Mouse (Mus musculus) stomach, embryonic 14.5 days (tissue): Measurements from ENCODE around the gene Ascl5. TPM values are rescaled to one million over a fixed set of nuclear protein-coding genes. Genes with fewer than 3 reads are reported as not detected.

Source experiments
- ATAC-seq: fragments of 200-750 bp; cut with Nextera tagmentation; 2 replicates; pipeline ENCODE4 v1.8.0; 2017; ENCODE audit warnings: low read depth, moderate TSS enrichment; ENCODE audit not compliant: insufficient number of reproducible peaks, insufficient read depth, low FRiP score
- H3K27ac ChIP-seq: fragments of 300-500 bp; sonication (generic); 2 replicates; pipeline ENCODE4 v1.5.1; 2014; ENCODE audit warnings: mild to moderate bottlenecking, low read length, moderate library complexity, mixed read lengths
- H3K27me3 ChIP-seq: fragments of 300-500 bp; sonication (generic); 2 replicates; pipeline ENCODE4 v1.6.1; 2014; ENCODE audit warnings: low read length, control low read depth, mixed read lengths; ENCODE audit not compliant: control insufficient read depth, insufficient read depth
- H3K36me3 ChIP-seq: fragments of 300-500 bp; sonication (generic); 2 replicates; pipeline ENCODE4 v1.6.1; 2014; ENCODE audit warnings: mild to moderate bottlenecking, control low read depth, low read length, moderate library complexity, mixed read lengths; ENCODE audit not compliant: control insufficient read depth, insufficient read depth
- H3K4me1 ChIP-seq: fragments of 300-500 bp; sonication (generic); 2 replicates; pipeline ENCODE4 v1.6.1; 2014; ENCODE audit warnings: low read length, control low read depth, mixed read lengths; ENCODE audit not compliant: control insufficient read depth, insufficient read depth
- H3K4me2 ChIP-seq: fragments of 300-500 bp; sonication (generic); replicated peaks from 2 replicates; pipeline ENCODE4 v1.6.1; 2014; ENCODE audit warnings: low read depth, low read length, control low read depth
- H3K4me3 ChIP-seq: fragments of 300-500 bp; sonication (generic); 2 replicates; pipeline ENCODE4 v1.5.1; 2014; ENCODE audit warnings: low read depth, low read length, control low read depth
- H3K9ac ChIP-seq: fragments of 300-500 bp; sonication (generic); replicated peaks from 2 replicates; pipeline ENCODE4 v1.6.1; 2014; ENCODE audit warnings: low read depth, mild to moderate bottlenecking, control low read depth, low read length, moderate library complexity, mixed read lengths
- H3K9me3 ChIP-seq: fragments of 300-500 bp; sonication (generic); 2 replicates; pipeline ENCODE4 v1.6.1; 2016; ENCODE audit warnings: low read depth, low read length, control low read depth; ENCODE audit not compliant: control insufficient read depth
- WGBS: fragments of 180-500 bp; shearing (Covaris S2); extraction: QIAGEN DNeasy Blood & Tissue Kit; methylation state at CpG from one replicate; pipeline ENCODE4 v1.1.7; 2014; 5-methylcytosine and 5-hydroxymethylcytosine counted together
- polyA plus RNA-seq: library from polyadenylated mRNA; unstranded; fragments of >200 nt; fragmentation: Nextera tagmentation; extraction: Ambion mirVana; gene quantifications from 2 replicates; pipeline ENCODE4 v1.2.1, GENCODE M21; 2014

Ascl5 gene
- polyA plus RNA-seq, result 0.97 and 1.2 TPM in 2 replicates

GRCm38 (mm10) chr1:136050312-136051012 is at the start of gene Ascl5:
Ascl5 (plus strand) TSS chr1:136050804.
- no peaks in the 10 kb centered on the region for H3K36me3 ChIP-seq
- H3K4me3 ChIP-seq, result peak within 1 kb of the TSS; percentile 29
- H3K4me2 ChIP-seq, result peak within 1 kb of the TSS; percentile 42
- H3K27me3 ChIP-seq, result peaks cover 15% of the 10 kb centered on the region
- WGBS, result 23% methylated on average over 29 of the region's 29 CpGs
- peaks cover 12% of the 10 kb centered on the region; the same call in 1 of the 2 replicates for H3K4me1 ChIP-seq
- H3K9ac ChIP-seq, result no peak within 1 kb of the TSS
- ATAC-seq, result 0 out of 2 replicates have a peak, but pooled peaks have one; percentile 1
- H3K27ac ChIP-seq, result no peak within 1 kb of the TSS
- no peaks in the 10 kb centered on the region for H3K9me3 ChIP-seq

- Histone ChIP-seq H3K27me3 (no peaks in the 10 kb centered on the region), H3K4me3 (no peak overlapping the region), H3K36me3 (no peaks in the 10 kb centered on the region), H3K9ac (no peak overlapping the region), H3K27ac (no peak overlapping the region), H3K9me3 (no peaks in the 10 kb centered on the region), H3K4me1 (no peaks in the 10 kb centered on the region), H3K4me2 (no peak overlapping the region)
- WGBS, result 82% methylated on average over 2 of the region's 2 CpGs
- ATAC-seq, result no peak
These were observed 49.2 kb upstream of the Ascl5 start for GRCm38 (mm10) chr1:136001438-136001837.

GRCm38 (mm10) chr1:136006292-136006748 is 44.3 kb upstream of the Ascl5 start, which contains the start of gene Igfn1:
Igfn1 (minus strand) TSS chr1:136006342.
- peak within 1 kb of the TSS; percentile 67; the same call in 1 of the 2 replicates for H3K4me2 ChIP-seq
- no peak within 1 kb of the TSS for H3K27ac ChIP-seq
- H3K9me3 ChIP-seq, result no peaks in the 10 kb centered on the region
- no peak within 1 kb of the TSS for H3K9ac ChIP-seq
- 62% methylated on average over 3 of the region's 3 CpGs for WGBS
- H3K4me3 ChIP-seq, result 0 out of 2 replicates have a peak within 1 kb of the TSS, but pooled peaks have one; percentile 38
- no peaks in the 10 kb centered on the region for H3K36me3 ChIP-seq
- H3K27me3 ChIP-seq, result no peaks in the 10 kb centered on the region
- peaks cover 6% of the 10 kb centered on the region; the same call in 1 of the 2 replicates for H3K4me1 ChIP-seq
- no peak for ATAC-seq

GRCm38 (mm10) chr1:136007211-136008158 is 43.1 kb upstream of the Ascl5 start, which contains the start of gene Tmem9:
Tmem9 (plus strand) TSS chr1:136008150.
- Histone ChIP-seq H3K4me2 (peak within 1 kb of the TSS; percentile 67), H3K36me3 (no peaks in the 10 kb centered on the region), H3K4me3 (peak within 1 kb of the TSS; percentile 38), H3K9me3 (no peaks in the 10 kb centered on the region), H3K27me3 (no peaks in the 10 kb centered on the region), H3K4me1 (peaks cover 6% of the 10 kb centered on the region; the same call in 1 of the 2 replicates), H3K9ac (no peak within 1 kb of the TSS), H3K27ac (no peak within 1 kb of the TSS)
- 3% methylated on average over 37 of the region's 37 CpGs for WGBS
- peak; percentile 96 for ATAC-seq

- Histone ChIP-seq H3K4me3 (peak overlapping the region; percentile 38), H3K9me3 (no peaks in the 10 kb centered on the region), H3K27ac (no peak overlapping the region), H3K9ac (no peak overlapping the region), H3K4me1 (peaks cover 6% of the 10 kb centered on the region; the same call in 1 of the 2 replicates), H3K27me3 (no peaks in the 10 kb centered on the region), H3K4me2 (peak overlapping the region; percentile 67), H3K36me3 (no peaks in the 10 kb centered on the region)
- no peak; the same call in 1 of the 2 replicates for ATAC-seq
- 24% methylated on average over 8 of the region's 8 CpGs for WGBS
These were observed 42.5 kb upstream of the Ascl5 start for GRCm38 (mm10) chr1:136008159-136008533.

- H3K27ac ChIP-seq, result no peak overlapping the region
- H3K27me3 ChIP-seq, result no peaks in the 10 kb centered on the region
- H3K4me3 ChIP-seq, result no peak overlapping the region
- H3K9me3 ChIP-seq, result no peaks in the 10 kb centered on the region
- H3K4me2 ChIP-seq, result no peak overlapping the region
- no peak overlapping the region for H3K9ac ChIP-seq
- WGBS, result 87% methylated on average over 4 of the region's 4 CpGs
- peaks cover 6% of the 10 kb centered on the region; the same call in 1 of the 2 replicates for H3K4me1 ChIP-seq
- no peak for ATAC-seq
- H3K36me3 ChIP-seq, result no peaks in the 10 kb centered on the region
These were observed 40.4 kb upstream of the Ascl5 start for GRCm38 (mm10) chr1:136010247-136010646.

- Histone ChIP-seq H3K4me2 (no peak overlapping the region), H3K27me3 (no peaks in the 10 kb centered on the region), H3K27ac (no peak overlapping the region), H3K36me3 (no peaks in the 10 kb centered on the region), H3K9ac (no peak overlapping the region), H3K4me1 (peaks cover 4% of the 10 kb centered on the region; the same call in 1 of the 2 replicates), H3K9me3 (no peaks in the 10 kb centered on the region), H3K4me3 (no peak overlapping the region)
- WGBS, result 70% methylated on average over 4 of the region's 4 CpGs
- no peak for ATAC-seq
These were observed 37.1 kb upstream of the Ascl5 start for GRCm38 (mm10) chr1:136013513-136013912.
